Mouse (Mus musculus) CH12F3 (cell line): ENCODE measurements around the gene Arhgef17.

ENCODE experiments used
- in situ Hi-C: fragments of 300-500 bp; cut with MboI; formaldehyde crosslinking; loops from 2 replicates; pipeline ENCODE4 v1.14.3; 2020; ENCODE audit warnings: low sequenced_read_pairs

Arhgef17 gene

DNA sequence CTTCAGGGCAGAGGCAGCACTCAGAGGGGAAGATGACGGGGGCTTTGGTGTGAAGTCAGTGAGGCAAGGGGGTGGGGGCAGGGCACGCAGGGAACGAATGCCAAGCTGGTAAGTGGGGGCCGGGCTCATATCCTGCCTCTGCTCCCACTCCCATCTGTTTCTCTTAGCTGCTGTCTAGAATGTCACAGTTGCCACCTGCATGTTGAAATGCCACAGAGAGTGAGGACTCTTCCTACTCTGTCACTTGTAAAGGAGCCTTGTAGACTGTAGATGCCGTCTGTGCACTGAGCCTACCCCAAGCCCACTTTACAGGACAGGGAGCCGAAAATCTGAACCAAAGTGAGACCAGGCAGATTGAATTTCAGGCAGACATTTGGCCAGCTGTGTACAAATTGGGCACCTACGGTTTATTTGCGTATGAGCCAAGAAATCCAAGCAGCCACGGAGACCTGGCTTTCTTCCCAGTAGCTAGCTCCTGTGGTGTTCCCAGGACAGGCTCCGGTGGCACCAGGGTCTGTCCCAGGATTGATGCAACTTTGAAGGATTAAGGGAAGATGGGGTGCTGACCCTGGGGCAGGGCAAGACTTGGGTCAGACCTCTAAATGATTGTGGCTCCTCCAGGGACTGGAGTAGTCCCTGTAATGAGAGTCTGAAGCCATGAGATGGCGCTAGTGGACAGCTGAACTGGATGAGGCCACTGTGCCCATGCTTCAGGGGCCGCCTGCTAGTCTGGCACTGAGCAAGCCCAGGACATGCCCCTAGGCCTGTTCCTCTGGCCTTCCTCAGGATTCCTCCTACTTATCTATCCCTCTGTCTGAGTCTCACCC is 11.1 kb upstream of the Arhgef17 start:
- in situ Hi-C loops, result no loop called here

DNA sequence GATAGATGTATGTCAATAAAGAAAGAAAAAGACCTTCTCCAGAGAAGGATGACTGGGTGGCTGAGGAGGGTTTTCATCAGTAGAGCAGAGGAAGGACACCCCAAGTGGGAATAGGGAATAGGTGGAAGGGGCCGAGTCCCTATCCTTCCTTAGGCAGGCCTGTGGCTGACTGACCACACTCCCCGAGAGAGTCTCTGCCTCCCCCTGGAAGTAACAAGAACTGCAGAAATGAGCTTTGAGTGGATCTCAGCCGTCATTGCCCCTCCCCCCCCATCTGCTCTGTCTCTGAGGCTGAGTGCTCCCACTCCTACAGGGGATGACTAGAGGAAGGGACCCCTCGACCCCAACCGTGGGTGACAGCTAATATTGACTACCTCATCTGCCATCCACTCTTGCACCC is 9.3 kb upstream of the Arhgef17 start:
- in situ Hi-C loops, result no loop called here

DNA sequence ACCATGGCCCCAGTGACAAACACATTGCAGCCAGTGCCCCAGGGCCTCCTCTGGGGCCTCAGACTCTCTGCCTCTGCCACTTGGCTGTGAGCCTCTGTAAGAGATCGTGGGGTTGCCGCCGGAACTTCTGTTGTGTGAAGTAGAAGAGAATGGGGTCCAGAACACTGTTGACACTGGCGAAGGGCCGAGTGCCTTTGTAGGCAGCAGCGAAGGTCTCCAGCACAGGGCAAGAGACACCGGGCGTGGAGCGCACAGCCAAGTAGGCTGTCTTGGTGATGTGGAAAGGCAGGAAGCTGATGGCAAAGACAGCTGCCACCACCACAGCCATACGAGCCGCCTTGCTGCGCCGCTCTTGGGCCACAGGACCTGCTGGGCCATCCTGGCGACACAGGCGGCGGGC is 6.2 kb upstream of the Arhgef17 start:
- in situ Hi-C loops, result no loop called here

DNA sequence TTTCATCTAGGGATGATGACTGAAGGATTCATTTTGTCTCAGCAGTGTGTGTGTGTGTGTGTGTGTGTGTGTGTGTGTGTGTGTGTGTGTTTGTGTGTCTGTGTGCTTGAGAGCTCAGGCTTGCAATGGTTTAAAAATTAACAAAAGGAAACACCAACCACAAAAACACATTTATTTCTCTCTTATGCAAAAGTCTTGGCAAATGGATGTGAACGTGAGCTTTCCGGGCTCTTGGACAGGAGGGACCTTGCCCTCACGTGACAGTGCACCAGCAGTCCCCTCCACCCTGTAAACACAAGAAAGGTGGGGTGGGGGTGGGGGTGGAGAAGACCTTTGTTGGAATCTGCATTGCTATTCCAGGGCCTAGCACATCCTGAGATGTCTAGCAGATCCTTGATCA is 5.6 kb upstream of the Arhgef17 start:
- in situ Hi-C loops, result no loop called here

DNA sequence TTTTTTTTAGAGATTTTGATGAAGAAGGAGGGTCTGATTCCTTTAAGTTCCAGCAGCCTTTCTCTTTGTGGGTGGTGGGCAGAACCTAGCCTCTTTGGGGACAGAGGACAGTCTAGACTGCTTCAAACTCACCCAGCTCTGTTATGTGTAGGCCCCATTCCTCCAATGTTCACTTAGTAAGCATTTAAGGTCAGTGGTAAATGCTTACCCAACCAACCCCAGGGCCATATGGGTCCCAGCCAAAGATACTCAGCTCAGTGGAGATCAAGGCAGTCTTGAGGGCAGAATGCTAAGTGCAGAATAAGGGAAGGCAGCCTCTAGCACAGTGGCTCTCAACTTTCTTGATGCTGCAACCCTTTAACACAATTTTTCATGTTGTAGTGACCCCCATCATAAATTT is 1.6 kb upstream of the Arhgef17 start:
- in situ Hi-C loops, result no loop called here

DNA sequence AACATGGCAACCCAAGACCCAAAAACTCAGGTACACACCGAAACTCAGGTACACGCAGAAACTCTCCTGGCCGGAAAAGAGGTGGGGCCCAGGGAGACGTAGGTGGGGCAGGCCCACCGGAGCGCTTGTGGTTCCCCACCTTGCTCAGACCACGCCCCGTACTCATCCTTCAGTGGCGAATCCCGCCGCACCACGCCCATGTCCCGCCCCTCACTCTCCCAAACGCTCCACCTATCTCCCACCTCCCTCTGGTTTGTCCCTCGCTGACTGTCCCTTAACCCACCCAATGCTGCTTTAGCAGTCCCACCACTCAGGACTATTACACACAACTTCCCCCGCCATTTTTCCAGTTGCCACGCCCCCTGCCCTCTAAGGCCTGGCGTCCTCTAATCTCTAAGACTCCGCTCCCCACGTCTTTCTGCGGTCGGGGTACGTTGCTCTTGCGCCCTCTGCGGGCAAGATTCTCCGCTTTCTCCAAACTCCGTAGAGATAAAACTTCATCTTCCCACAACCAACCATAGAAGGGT is 637 bp upstream of the Arhgef17 start:
- in situ Hi-C loops, result no loop called here

DNA sequence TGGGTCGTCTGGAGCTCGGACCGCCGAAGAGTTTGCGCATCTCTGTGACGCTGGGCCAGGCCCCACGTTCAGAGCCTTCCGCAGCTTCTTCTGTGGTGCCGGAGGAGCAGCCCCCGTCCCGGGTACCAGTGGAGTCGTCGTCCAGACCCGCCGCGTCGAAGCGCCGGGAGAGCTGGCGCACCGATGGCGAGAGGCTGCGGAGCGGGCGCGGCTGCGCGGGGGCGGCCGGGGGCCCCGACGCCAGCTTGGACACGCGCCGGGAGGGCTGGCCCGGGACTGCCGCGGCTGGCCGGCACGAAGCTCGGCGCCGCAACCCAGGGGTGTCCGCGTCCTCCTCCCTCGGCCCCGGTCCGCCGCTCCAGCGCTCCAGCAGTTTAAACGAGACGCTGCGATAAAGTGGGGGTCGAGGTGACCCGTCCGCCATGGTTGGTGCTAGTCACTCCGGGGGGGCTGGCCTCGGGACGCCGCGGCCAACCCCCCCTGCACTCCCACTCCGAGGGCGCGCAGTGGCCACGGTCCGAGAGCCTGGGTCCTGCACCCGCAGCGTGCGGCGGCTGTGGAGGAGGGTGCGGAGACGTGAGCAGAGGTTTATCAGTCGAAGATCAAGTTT is 486 bp downstream of the Arhgef17 start:
- in situ Hi-C loops, result no loop called here

DNA sequence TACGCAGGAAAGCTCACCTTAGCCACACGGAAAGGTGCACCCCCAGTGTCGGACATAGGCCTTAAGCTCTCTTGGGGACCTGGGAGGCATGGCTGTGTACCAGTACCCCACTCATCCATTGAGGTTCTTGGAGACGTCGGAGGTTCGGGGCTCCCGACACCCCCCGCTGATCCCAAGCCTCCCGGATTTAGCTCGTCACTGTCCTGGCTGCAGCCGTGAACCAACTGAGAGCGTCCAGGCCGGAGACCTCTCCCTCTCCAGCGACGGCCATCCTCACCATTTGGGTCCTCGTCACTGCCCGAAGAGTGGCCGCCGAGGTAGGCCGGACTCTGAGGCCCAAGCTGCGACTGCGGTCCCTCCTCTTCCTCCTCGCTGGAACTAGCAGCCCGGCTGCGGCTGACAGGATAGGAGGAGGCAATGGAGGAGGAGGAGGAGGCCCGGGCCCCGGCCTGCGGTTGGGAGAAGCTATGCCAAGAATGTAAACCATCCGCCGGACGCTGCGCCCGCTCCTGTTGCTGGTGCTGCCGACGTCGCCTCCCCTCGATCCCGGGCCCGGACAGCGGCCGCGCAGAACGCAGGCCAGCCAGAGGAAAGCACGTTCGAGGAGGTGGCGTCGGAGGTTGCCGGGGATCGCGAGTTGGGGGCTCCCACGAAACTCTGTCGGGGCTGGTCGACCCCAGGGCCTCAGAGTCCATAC is 1.1 kb downstream of the Arhgef17 start:
- in situ Hi-C loops, result no loop called here

DNA sequence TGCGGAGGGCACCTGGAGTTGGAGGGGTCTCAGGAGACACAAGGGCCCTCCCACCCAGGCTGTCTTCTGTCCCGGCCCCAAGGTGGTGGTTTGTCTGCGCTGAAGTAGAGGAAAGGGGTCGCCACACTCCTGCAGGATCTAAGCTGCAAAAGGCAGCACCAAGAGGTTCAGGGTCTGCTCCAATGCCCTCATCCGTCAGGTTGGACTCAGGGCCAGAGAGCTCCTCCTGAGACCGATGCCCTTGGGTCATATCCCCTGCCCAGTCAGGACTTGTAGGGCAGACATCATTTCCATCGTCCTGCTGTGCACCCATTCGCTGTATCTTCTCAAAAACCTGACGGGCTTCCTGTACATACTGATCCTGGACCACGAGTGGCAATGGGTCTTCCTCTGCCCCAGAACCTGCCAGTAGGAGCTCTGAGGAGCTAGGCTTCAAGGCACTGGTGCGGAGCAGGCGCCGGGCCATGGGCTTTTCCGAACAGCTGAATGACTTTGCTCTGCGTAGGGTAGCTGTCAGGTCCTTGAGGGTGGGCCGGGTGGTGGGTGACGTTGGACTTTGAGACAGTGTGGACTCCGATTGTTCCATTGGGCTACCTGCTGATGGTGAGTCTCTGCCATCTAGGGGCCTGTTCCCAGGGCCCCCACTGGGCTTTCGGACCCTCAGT is 2.1 kb downstream of the Arhgef17 start:
- in situ Hi-C loops, result no loop called here

DNA sequence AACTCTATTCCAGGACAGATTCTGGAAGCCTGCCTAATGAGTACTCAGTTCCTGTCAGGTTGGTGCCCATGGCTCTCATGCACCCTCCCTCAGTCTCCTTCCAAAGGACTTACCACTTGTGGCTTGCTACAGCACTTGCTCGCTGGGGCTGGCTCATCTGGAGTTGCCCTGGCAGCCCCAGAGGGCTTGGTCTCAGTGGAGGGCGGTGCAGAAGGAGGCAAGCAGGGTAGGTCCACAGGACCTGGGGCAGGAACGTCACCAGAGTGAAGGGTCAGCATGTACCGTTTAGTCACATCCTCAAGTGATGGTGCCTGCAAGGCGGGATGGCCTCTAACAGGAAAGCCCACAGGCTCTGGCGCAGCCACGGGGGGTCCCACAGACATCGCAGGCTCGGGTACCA is 3.5 kb downstream of the Arhgef17 start:
- in situ Hi-C loops, result no loop called here

DNA sequence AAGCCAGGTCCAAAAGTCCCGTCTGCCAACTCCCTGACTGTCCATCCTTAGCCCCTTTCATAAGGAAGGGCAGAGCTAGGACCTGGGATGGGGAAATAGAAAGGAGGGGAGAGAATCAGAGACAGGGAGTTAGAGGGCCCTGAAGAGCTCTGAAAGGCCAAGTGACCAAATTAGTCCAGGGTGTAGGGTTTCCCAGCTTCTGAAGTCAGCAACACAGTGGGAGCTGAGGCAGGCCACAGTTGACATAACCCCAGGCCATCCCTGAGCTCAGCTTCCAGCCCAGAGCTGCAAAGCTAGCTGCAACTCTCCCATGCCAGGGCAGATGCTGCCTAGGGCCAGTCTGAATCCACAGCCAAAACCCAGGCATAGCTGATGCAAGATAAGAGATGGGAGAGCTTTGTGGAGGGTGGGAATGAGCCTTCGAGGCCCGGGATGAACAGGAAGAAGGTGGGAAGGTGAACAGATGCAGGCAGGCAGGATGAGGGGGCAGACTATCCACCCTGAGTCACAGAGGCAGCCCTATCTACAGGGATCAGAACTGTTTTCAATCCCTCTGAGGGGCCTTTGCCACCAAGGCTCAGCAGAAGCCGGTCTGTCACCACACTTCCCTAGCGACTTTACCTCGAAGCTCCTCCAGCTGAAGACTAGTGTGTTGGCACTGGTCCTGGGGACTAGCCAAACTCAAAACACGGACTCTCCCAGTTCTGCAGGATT is 4.5 kb downstream of the Arhgef17 start:
- in situ Hi-C loops, result no loop called here

DNA sequence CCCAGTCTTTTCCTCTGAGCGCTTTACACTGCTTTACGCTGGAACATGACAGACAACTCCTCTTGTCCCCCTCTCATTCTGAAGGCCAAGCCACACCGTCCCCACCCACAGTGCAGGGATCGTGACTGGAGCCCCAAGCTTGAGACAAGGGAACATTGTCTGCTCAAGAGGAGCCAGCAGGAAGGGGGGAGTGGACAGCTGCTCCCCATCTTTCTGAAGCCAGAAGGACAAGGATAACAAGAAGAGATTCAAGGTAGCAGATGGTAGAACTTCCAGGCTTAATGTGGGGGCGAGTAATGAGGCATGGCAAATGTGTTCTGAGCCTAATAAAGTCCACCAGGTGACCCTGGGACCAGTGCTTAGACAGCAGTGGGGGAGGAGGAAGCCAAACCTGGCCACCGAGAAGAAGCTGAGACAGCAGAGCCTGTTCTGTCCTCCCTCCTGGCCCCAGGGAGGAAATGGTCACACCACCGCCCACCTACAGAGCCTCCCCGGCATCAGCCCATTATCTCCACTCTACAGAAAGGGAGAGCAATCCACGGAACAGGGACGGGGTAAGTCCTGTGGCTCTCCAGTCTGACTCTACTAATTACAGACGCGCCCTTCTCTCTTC is 5.5 kb downstream of the Arhgef17 start:
- in situ Hi-C loops, result no loop called here

DNA sequence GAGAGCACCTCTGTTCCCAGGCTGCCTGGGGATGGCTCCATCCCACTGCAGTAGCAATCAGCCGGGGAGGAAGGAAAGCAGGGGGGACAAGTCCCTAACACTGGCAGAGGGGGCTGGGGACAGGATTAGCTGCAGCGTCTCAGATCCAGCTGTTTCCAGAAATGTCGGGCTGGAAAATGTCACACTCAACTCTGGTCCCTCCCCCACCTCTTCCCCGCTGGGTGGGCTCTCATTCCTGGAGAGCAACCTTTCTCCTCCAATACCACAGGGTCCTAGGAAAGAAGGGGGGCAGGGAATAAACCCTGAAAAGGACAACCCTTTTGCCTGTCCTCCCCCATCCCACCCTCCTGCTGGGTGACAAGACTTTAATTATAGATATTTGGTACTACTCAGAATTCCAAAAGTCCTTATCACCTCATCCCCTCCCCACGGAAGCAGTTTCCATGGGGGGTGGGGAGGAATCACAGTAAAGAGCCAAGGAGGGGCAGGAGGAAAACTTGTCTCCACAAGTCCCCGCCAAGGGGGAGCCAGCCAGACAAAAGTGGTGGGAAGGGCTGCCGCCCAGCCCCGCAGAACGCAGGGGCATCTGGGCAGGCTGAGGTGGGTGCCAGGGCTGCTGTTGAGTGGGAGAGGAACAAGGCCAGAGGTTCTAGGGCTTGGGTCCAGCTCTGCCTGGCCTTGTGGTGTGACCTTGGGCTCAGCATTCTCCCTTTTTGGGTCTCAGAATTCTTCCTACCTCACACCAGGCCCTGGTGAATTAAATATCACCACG is 7.0 kb downstream of the Arhgef17 start:
- in situ Hi-C loops, result no loop called here

DNA sequence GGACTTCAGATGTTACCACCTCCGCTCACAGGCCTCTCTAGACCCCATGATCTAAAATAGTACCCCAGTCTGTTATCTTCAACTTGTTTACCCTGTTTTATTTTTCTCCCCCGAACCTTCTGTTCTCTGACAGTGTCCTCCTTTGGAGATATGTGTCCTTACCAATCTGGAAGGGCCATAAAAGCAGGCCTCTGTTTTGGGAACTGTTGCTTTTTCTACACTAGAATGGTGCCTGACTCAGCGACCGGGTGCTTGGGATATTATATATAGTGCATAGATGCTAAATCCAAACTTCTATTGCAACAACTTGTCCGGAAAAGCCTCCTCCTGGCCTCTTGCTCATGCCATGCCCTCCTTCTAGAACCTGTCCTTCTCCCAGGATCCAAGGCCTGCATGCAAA is 7.7 kb downstream of the Arhgef17 start:
- in situ Hi-C loops, result no loop called here

DNA sequence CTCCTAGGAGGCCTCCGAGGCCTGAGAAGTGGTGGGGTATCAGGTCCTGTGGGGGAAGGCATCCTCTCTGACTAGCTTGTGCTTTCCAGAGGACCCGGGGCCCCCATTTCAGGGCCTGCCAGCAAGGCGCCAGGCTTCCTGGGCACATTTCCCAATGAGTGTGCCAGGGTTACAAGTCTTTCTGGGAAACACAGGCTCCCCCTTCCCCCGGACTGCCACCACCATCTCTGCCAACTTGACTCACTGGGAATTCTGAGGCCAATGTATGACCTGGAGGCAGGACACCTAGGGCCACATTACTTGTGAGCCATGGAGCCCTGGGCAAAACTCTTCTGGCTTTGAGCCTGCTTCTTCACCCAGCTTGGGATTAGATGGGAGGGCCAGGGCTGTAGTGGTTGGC is 9.0 kb downstream of the Arhgef17 start:
- in situ Hi-C loops, result no loop called here

DNA sequence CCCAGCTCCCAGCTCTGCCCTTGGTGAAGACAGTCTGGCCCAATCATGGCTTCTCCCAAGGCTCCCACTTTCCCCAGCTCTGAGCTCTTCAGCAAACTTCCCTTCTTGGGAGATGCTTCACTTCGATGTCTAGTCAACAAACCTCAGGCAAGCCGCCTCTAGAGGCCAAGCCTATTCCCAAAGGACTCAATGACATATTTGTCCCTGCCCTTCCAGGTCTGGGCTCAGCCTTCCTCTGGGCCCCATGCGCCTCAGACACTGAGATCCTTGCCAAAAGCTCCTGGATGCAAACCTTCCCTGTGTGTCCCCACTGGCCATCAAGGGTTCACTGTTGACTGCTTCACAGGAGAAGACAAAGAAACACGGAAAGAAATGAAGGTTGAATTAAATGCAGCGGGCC is 10.6 kb downstream of the Arhgef17 start:
- in situ Hi-C loops, result no loop called here

DNA sequence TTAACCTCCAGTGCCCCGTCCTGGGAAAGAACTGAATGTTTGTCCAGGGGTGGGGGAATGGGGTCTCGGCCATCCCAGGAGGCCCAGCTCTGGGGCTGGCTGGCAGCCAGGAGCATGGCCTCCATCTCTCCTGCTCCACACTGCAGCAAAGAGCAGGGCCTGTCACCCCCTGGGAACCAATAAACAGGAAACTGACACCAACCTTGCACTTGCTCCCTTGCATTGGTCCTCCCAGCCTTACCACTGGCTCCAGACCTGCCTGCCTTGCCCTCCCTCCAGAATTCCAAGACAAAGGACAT is 12.1 kb downstream of the Arhgef17 start:
- in situ Hi-C loops, result no loop called here

DNA sequence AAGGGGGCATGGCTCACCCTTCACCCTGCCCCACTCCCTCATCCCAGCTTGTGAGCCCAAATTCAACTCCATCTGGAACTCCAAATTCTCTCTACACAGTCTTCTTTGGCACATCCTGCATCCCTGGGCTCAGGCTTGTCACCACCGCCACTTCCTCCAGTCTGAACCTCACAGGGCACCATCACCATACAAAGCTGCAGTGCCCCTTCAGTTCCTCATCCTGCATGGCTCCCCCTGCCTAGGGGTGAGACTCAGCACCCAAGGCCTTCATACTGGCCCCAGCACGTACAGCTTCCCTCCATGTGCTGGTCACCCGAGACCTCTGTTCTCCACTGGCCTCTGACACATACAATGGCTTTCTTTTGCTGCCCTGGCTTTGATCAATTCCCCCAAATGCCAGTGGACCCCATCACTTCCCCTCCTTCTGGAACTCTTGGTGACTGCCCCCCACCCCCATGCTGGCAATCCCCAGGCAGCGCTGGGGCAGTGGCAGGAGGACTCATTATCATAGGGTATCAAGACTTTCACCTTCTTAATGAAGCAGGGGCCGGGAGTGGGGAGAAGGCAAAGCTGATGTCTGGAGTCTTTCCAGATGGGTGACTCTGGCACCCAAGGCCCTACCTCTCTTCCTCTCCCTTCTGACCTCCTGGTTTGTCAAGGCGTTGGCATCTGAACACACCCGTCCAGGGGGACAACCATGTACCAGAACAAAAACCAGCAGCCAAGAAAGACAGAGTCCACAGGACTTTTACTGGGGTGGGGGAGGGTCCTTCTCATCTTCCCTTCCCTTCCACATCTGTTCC is 12.7 kb downstream of the Arhgef17 start:
- in situ Hi-C loops, result no loop called here

DNA sequence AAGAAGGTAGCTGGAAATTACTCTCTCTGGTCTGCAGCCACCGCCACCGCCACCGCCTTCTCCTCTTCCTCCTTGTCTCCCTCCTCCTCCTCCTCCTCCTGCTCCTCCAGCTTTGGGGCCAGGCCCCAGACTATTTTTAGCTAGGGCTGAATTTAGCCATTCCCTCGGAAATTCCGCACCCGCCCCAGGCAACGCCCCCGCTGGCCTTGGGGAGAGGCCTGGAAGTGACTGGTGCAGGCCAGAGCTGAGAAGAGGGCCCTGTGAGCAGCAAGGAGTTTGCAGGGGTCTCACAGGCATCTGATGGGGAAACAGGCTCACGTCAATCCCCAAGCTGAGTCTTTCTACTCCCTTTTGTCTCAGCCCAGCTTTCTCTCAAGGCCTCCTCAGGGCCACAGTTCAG is 13.7 kb downstream of the Arhgef17 start:
- in situ Hi-C loops, result no loop called here
